Mouse (Mus musculus) frontal cortex, adult 2 months (tissue): ENCODE data around the gene Ifi205. TPM values are rescaled to one million over a fixed set of nuclear protein-coding genes. Genes with fewer than 3 reads are reported as not detected.
"Not testable (repeated sequence)": the region's sequence is repeated elsewhere in the genome, so short reads cannot be mapped to it uniquely, and the experiment has no call there.

Source experiments
- DNase-seq, 2 experiments: peaks; one replicate each; pipeline ENCODE4 v3.0.0; 2022; ENCODE audit warnings: low spot score in 1 of 2; ENCODE audit errors: extremely low spot score in 1 of 2
- polyA plus RNA-seq: library from polyadenylated mRNA; depleted of rRNA; stranded (reverse); fragments of >200 nt; gene quantifications from 2 replicates; pipeline ENCODE4 v1.2.3, GENCODE M21; 2012; rRNA removed

Ifi205 gene
- not detected in 2 replicates for polyA plus RNA-seq

DNA sequence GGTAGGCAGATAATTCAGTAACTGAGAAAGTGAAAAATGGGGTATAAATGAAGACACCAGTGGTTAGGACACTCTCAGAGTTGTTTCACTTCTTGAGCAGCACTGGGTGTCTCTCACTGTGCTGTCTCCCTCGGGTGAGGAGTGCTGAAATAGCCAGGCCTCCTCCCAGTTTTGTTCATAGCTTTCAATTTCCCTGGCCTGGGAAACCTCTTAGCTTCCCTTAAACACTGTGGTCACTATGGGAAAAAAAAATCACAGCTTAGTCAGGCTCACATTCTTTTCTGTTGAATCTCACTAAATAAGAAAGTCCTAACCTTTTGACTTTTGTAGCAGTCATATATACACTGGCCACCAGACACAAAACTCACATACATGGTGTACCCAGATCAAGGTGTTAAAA, at the start of gene Ifi205:
Ifi205 (minus strand) TSS at position 113 of the 400 bp plus-strand sequence.
- no peak for DNase-seq

DNA sequence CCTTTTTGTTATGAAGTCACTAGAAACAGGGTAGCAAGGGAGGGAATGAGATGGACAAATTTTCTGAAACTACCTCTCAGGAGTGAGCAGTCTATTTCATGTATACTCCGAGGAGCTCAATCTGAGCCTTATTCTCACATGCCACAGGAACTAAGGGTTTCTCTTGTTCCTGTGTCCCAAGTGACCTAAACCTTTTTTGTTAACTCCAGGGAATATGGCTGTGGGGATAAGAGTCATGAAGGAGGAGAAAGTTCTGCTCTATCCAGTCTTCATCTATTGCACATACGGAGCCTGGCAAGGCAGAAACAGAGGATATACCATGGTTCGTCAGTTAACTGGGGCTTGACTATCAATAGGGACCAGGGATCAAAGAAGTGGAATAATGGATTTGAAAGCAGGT, 34.7 kb upstream of the Ifi205 start, which contains the start of gene Olfr430:
Olfr430 (plus strand) TSS at position 301 of the 400 bp plus-strand sequence.
- DNase-seq = no peak

DNA sequence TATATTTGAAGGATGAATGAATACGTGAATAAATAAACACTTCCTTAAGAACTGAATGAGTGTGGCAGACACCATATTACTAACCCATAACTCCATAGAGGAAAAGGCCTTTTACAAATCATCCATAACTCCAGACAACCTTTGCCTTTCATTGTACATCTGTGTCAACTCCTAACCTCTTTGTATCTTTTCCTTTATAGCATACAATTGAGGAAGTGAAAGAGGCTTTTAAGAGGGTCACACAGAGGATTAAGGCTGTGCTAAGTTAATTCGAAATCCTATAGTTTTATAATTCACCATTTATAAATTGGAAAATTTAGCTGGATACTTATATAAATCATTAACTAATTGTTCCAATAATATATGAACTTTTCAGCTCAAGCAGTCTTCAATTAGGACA, 23.6 kb upstream of the Ifi205 start:
- no peak for DNase-seq

DNA sequence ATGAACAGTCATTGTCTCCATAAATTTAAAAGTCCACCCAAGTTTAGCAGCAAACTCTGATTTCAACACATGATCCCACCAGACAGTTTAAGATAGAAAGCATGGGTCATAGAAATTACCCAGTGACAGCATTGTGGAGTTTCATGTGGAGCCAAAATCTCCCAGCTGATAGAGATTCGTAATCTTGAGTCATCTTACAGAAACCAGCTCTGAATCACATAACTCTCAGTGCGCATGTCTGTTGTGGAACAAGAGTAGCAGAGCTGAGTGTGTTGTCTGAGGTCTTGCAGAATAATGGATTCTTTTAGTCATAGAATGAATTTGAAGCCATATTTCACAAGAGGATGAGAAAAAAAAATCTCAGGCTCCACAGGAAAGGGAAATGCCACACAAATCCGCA, 21.4 kb upstream of the Ifi205 start:
- DNase-seq = peak in 1 of 2 experiments; percentile 16

DNA sequence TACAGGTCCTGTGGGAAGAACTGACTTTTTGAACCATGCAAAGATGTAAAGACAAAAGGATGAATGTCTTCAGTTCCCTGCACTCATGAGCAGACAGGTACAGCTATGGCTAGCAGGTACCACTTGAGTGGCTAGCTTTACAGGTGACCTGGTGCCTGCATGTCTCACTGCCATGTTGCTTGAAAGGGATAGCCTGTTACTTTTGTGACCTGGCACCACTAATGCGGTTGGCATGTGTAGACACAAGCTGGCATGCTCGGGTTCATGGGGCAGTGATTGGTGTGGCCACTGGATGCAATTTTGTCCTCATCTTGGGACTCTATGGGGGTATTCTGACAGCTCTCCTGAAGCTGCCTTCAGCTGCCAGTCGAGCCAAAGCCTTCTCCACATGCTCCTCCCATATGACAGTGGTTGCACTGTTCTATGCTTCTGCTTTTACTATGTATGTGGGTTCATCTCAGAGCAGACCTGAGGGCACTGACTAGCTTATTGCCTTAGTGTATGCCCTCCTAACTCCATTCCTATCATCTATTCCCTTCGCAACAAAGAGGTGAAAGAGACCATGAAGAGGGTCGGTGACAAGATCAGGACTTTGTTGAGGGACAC, 20.4 kb upstream of the Ifi205 start:
- no peak for DNase-seq

DNA sequence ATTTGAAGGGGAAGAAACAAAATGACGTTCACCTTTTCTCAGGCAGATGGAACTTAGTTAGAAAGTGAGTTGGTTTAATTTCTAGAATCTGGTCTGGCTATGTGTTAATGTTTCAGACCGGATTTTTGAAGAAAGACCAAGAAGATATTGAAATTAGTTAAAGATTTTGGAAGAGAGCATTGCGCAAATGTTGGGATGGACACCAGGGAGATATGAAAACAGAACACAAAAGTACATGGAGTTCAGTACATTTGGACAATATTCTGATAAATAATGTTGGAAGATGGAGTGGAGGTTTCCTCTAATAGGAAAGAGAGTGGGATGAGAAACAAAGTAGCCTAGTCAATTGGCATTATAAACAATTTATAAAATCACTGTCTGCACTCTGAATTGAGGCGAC, 19.9 kb upstream of the Ifi205 start:
- DNase-seq = no peak

DNA sequence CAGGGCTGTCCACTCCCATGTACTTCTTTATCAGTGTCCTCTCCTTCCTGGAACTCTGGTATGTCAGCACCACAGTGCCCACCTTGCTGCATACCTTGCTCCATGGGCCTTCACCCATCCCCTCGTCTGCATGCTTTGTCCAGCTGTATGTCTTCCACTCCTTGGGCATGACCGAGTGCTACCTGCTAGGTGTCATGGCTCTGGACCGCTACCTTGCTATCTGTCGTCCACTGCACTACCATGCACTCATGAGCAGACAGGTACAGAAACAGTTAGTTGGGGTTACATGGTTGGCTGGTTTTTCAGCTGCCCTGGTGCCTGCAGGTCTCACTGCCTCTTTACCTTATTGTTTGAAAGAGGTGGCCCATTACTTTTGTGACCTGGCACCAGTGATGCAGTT, 18.9 kb upstream of the Ifi205 start:
- no peak for DNase-seq

DNA sequence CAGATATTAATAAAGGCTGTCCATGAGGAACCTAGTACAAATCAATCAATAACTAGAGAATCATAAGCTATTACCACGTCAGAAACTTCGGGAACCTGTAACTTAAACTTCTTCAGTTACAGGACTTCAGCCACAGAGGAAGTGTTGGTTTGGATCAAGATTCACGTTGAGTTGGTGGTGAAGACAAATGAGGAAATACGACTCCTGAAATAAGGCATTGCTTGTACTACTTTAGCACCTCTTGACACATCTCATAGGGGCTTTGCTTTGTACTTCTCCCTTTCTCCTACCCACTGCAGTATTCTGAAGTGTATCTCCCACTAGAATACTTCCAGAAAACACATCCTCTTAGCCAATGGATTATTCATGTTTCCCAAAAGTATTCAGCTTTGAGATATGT, 17.7 kb upstream of the Ifi205 start:
- DNase-seq = not testable (repeated sequence)

DNA sequence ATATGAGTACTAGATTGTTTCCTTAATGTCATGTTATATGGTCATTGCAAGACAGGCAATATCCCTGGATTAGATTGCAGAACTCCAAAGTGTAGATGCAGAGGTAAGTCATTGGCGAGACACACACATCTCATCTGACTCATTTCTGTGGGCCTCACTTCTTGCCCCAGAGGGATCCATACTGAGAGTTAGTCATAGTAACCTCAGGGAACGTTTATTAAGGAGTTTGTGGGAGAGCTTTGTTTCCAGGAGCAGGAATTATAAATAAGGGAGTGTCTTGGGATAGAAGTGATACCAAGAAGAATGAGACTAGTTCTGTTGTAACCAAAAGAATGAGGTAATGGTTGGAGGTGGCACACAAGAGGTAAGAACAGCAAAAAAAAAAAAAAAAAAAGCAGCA, 17.3 kb upstream of the Ifi205 start, which contains the start of gene Olfr432:
Olfr432 (plus strand) TSS at position 313 of the 400 bp plus-strand sequence.
- no peak for DNase-seq

DNA sequence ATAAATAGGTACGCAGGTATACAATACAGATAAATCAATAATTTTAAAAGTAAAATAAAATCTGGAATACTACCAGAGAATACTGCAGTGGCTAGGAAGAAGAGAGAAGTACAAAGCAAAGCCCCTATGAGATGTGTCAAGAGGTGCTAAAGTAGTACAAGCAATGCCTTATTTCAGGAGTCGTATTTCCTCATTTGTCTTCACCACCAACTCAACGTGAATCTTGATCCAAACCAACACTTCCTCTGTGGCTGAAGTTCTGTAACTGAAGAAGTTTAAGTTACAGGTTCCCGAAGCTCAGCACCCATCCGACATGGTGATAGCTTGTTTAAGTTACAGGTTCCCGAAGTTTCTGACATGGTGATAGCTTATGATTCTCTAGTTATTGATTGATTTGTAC, 16.6 kb upstream of the Ifi205 start:
- not testable (repeated sequence) for DNase-seq

DNA sequence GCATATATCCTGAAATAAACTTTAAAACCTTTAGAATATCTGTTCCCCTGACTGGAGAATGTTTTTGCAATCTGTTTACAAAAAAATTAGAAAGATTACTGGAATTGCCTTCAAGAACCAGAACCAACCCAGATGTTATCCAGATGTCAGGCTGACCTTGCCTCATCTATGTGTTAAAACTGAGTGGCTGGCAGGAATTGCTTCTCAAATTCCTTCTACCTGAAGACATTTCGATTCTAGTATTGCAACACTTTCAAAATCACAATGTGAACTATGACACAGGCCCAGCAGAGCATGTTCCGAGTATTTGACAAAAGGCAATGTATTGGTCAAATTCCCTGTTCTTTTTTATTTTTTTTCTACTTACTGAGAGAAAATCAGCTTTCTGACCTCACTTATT, 12.8 kb upstream of the Ifi205 start:
- DNase-seq = no peak

DNA sequence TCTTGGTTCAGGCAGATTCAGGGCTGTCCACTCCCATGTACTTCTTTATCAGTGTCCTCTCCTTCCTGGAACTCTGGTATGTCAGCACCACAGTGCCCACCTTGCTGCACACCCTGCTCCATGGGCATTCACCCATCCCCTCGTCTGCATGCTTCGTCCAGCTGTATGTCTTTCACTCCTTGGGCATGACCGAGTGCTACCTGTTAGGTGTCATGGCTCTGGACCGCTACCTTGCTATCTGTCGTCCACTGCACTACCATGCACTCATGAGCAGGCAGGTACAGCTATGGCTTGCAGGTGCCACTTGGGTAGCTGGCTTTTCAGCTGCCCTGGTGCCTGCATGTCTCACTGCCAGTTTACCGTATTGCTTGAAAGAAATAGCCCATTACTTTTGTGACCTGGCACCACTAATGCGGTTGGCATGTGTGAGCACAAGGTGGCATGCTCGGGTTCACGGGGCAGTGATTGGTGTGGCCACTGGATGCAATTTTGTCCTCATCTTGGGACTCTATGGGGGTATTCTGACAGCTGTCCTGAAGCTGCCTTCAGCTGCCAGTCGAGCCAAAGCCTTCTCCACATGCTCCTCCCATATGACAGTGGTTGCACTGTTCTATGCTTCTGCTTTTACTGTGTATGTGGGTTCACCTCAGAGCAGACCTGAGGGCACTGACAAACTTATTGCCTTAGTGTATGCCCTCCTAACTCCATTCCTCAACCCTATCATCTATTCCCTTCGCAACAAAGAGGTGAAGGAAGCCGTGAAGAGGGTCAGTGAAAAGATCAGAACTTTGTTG, 10.7 kb upstream of the Ifi205 start:
- DNase-seq = not testable (repeated sequence)

DNA sequence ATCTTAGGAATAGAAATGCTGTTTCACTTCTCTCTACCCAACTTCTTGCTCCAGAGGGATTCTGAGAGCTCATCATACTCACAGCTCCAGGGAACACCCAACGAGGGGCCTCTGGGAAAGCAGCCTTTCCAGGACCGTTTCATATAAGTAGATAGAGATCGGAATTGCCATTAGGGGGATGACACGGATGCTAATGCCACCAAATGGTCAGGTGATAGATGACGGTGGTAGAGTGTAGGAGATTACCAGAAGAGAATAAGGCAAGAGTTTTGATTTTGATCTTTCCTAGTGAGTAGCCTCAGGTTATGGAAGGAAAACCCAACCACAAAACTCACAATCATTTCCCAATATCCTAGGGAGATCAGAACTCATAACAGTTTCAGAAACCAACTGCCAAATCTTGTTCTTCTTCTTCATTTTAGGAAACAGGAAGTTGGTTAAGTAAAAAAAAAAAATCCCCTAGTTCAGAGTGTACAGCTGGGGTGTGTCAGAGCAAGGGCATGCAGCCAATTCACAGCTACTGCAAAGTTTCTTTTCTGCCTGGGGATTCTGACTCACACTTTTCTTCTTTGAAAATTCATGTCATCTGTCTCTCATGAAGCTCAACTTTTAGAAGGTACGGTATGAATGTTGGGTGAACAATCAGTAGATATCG, 9.0 kb upstream of the Ifi205 start, which contains the start of gene Olfr433:
Olfr433 (plus strand) TSS at position 183 of the 655 bp plus-strand sequence.
- DNase-seq = peak in 1 of 2 experiments; percentile 52

DNA sequence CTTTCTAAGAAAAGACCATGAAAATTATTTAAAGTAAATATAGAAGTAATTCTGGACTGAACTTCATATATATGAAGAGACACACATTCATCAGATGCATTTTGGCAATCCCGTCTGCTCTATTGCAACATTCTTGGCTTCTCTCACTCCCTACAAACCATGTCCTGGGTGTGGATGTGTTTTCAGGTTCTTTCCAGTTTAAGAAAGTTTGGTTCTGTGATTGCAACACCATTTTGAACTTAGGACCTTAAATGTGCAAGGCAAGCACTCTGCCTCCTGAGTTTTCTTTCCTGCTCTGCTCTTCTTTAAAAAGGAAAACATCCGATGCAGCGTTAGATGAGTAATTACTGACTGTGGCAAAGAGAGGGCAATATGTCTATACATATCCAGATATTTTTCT, 6.9 kb upstream of the Ifi205 start:
- DNase-seq = no peak

DNA sequence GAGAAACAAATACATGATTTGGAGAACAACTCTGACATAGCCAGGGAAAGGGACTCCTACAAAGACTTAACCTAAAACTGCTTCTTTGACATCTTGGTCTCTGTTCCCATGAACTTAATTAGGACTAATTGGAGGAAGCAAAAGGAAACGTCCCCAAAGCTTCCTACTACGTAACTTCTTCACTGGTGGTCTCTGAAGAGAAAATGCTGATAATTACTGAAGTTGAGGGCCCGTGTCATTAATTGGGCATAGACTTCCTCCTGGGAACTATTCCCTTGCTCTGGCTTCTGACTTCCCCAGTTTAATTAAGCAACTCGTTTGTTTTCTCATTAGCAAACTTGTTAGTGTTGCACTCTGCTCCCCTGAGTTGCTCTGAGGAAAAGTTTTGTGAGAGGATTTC, 4.2 kb upstream of the Ifi205 start:
- no peak for DNase-seq

DNA sequence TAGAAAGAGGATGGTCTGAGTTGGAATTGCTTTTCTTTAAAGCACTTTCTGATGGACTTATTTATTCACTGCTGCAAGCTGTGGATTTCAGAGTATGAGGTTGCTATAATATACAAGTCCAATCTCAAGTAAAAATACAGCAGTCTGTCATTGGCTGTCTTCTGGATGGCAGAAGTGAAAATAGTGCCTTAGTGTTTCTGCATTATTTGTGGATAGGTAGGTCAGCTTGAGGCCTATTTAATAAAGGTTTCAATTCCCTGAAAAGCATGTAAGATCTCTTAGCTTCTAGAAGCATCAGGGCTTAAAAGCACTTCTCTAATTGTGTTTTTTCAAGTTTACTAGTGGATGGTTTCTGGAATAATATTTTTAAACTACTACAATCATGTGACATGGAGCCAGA, 24.6 kb downstream of the Ifi205 start:
- not testable (repeated sequence) for DNase-seq

DNA sequence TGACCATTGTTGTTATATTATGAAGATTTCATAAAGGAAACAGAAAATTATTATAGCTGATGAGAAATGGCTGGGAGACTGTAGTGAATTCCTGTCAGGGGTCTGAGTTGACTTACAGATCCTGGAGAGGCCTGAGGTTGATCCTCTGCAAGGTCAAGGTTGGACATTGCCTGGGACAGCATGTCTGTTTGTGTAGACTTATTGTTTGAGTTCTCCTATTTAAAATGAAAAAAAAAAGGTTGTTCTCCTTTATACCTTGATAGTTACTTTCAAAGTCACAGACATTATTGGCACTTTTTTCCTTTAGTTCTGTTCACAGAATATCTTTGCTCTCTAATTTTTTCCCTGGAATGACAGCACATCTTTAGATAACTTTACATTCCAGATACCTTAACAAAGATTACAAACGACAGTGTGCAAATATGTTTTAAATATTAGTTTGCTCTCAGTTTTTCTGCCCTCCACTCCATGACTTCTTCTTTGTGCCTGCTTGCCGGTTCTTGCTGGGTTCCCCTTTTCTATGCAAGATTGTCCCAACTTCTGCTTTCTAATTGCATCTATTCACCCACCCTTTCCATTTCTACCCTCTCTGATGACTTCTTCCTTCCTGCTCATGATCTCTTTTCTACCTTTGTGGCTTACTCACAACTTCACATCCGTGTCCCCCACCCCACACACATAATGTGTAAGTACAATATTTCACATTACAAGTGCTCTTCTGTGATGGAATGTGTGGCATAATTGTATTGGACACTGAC, 27.1 kb downstream of the Ifi205 start:
- not testable (repeated sequence) for DNase-seq

DNA sequence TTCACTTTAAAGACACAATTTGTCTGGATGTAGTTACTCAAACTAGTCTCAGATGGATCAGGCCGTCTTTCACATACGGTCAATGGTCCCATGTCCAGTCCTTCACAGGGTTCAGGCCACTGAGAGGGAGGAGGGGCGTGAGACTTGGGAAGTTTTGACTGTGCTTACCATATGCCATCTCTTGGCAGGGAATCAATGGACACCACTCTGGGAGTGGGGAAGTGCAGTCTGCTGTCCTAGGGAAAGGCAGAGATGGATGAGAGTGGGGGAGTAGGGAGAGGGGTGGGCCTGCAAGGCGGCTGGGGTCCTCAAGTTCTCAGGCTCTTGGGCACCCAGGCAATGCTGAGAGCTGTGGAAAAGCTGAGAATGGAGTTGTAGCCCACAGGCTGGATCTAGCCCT, 36.6 kb downstream of the Ifi205 start:
- DNase-seq = no peak

DNA sequence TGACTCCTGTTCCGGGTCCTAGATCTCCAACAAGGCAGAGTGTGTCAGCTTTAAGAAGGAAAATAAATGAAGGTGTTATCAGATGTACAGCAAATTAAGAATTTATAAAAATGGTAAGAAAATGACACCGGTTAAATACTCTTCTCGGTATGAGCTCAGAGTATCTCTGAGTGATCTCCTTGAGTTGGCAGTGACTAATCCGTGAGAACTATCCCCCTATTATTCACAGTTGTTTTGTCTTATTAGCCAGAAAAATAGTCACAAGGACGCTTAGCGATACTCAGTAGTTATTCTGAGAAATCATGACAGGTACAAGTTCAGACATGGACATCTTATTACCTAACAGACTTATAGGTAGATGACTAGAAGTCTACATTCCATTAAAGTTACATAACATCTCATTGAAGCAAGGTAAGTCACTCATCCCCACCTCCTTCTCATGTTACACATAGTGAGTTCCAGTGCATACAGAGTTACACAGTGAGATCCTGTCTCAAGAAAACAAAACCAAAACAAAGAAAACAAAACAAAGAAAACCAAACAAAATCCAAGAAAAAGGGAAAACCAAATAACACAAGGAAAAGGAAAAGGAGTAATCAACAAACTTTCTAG, 48.8 kb downstream of the Ifi205 start, which contains the start of gene Ifi202b:
Ifi202b (minus strand) TSS at position 51 of the 612 bp plus-strand sequence.
- DNase-seq = not testable (repeated sequence)

DNA sequence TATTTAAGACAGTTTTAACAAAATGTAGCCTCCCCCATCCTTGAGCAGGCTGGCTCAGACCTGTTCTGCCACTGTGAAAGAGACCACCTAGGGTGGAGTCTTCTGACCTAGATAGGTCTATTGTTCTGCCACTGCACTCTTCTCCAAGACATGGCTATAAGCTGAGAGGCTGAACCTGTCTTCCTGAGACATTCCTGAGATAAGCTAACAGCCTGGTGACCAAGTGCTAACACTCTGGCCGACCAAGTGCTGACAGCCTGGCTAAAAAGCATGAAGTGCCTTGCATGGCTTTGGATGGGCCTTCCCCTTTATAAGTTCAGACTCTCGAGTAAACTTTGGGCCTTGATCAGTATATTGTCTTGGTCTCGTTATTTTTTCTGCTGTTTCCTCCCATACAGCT, 50.6 kb downstream of the Ifi205 start:
- DNase-seq = not testable (repeated sequence)
